Mouse (Mus musculus) heart, embryonic 14.5 days (tissue): Measurements from ENCODE around the gene Slc43a2. TPM values are rescaled to one million over a fixed set of nuclear protein-coding genes. Genes with fewer than 3 reads are reported as not detected.

Source experiments
- ATAC-seq: fragments of 200-750 bp; cut with Nextera tagmentation; 2 replicates; pipeline ENCODE4 v1.8.0; 2017; ENCODE audit warnings: low read depth, moderate TSS enrichment; ENCODE audit not compliant: insufficient number of reproducible peaks, insufficient read depth, low FRiP score
- H3K27ac ChIP-seq, 2 experiments: fragments of 200-500 bp in 1 of 2; fragments of 300-500 bp in 1 of 2; sonication (generic) in 1 of 2; replicated peaks in 1 of 2; 2 replicates each; pipeline ENCODE4 v1.5.1; 2012 to 2014; ENCODE audit warnings: low read depth in 2 of 2, low read length in 2 of 2, control low read depth in 1 of 2, mild to moderate bottlenecking in 1 of 2, mixed read lengths in 1 of 2; ENCODE audit not compliant: control insufficient read depth in 1 of 2, insufficient read depth in 1 of 2
- H3K27me3 ChIP-seq: fragments of 300-500 bp; sonication (generic); 2 replicates; pipeline ENCODE4 v1.6.1; 2014; ENCODE audit warnings: mild to moderate bottlenecking, low read length, control low read depth; ENCODE audit not compliant: control insufficient read depth, insufficient read depth
- H3K36me3 ChIP-seq: fragments of 300-500 bp; sonication (generic); 2 replicates; pipeline ENCODE4 v1.6.1; 2014; ENCODE audit warnings: mild to moderate bottlenecking, control low read depth, low read length, mixed read lengths; ENCODE audit not compliant: control insufficient read depth, insufficient read depth
- H3K4me1 ChIP-seq, 2 experiments: fragments of 200-500 bp in 1 of 2; fragments of 300-500 bp in 1 of 2; sonication (generic) in 1 of 2; 2 replicates each; pipeline ENCODE4 v1.6.1; 2012 to 2014; ENCODE audit warnings: low read length in 2 of 2, control low read depth in 1 of 2, mixed read lengths in 1 of 2; ENCODE audit not compliant: control insufficient read depth in 2 of 2, insufficient read depth in 2 of 2
- H3K4me2 ChIP-seq: fragments of 300-500 bp; sonication (generic); 2 replicates; pipeline ENCODE4 v1.6.1; 2014; ENCODE audit warnings: mild to moderate bottlenecking, low read length
- H3K4me3 ChIP-seq, 2 experiments: fragments of 200-500 bp in 1 of 2; fragments of 300-500 bp in 1 of 2; sonication (generic) in 1 of 2; 2 replicates each; pipeline ENCODE4 v1.5.1; 2012 to 2014; ENCODE audit warnings: low read length in 2 of 2, mild to moderate bottlenecking in 2 of 2, control low read depth in 1 of 2, low read depth in 1 of 2, moderate library complexity in 1 of 2; ENCODE audit not compliant: control insufficient read depth in 1 of 2, insufficient read depth in 1 of 2
- H3K9ac ChIP-seq: fragments of 300-500 bp; sonication (generic); 2 replicates; pipeline ENCODE4 v1.6.1; 2014; ENCODE audit warnings: mild to moderate bottlenecking, low read length
- H3K9me3 ChIP-seq: fragments of 300-500 bp; sonication (generic); 2 replicates; pipeline ENCODE4 v1.6.1; 2016; ENCODE audit warnings: low read length, control low read depth; ENCODE audit not compliant: control insufficient read depth
- WGBS: fragments of 180-500 bp; shearing (Covaris S2); extraction: QIAGEN DNeasy Blood & Tissue Kit; methylation state at CpG from one replicate; pipeline ENCODE4 v1.1.7; 2014; 5-methylcytosine and 5-hydroxymethylcytosine counted together
- polyA plus RNA-seq: library from polyadenylated mRNA; unstranded; fragments of >200 nt; fragmentation: Nextera tagmentation; extraction: Ambion mirVana; gene quantifications from 2 replicates; pipeline ENCODE4 v1.2.1, GENCODE M21; 2014

Gene Slc43a2
- polyA plus RNA-seq, 1 experiment from 2014 or later = 1.9 TPM

DNA sequence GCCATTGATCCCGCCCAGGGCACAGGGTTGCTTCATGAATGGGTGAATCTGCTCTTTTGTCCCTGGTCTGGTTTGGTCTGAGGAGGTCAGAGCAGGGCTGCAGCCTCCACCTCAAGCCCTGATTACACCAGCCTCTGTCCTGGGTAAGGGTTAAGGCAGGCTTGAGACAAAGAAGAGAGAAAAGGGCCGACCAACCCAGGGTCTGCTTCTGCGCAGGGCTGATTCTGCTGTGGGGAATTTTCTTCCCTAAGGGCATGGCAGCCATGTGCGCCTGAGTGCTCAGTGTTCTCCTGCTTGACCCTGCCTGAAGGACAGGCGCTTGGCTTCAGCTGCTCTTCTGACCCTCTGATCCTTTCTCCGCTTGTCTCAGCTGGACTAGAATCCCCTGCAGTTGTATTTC, 25.6 kb downstream of the Slc43a2 start:
- no peak overlapping the region for H3K27ac ChIP-seq

DNA sequence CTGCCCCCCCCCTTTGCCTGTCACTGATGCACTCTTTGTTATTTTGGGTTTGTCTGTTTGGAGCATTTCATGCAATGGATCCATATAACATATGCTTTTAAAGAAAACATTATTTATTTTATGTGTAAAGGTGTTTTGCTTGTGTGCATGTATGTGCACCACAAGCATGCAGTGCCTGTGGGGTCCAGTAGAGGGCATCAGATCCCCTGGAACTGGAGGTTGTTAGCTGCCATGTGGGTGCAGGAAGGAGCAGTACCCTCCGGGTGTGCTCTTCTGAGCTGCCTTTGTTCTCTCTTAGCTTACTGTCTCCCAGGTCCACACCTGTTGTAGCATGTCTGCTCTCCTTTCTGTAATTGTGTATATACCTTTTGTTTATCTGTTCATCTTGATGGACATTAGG, 26.6 kb downstream of the Slc43a2 start:
- WGBS = 90% methylated on average over 1 of the region's 1 CpGs
- ATAC-seq = no peak
- Histone ChIP-seq H3K9me3 (no peaks in the 10 kb centered on the region), H3K27ac (no peak overlapping the region), H3K9ac (no peak overlapping the region), H3K4me2 (no peak overlapping the region), H3K4me1 (peaks cover 4 to 9% of the 10 kb centered on the region in 2 experiments; a peak in 3 of 4 replicates), H3K4me3 (no peak overlapping the region), H3K27me3 (no peaks in the 10 kb centered on the region), H3K36me3 (0 out of 2 replicates have a peak, but pooled peaks cover 3% of the 10 kb centered on the region)

More for the DNA sequence above, 25.6 kb downstream of the Slc43a2 start:
- Histone ChIP-seq H3K4me2 (no peak overlapping the region), H3K4me3 (no peak overlapping the region), H3K4me1 (peaks cover 6 to 12% of the 10 kb centered on the region in 2 experiments), H3K36me3 (no peaks in the 10 kb centered on the region), H3K9ac (no peak overlapping the region), H3K9me3 (no peaks in the 10 kb centered on the region), H3K27me3 (no peaks in the 10 kb centered on the region)
- no peak; the same call in 1 of the 2 replicates for ATAC-seq
- WGBS = 89% methylated on average over 6 of the region's 6 CpGs

DNA sequence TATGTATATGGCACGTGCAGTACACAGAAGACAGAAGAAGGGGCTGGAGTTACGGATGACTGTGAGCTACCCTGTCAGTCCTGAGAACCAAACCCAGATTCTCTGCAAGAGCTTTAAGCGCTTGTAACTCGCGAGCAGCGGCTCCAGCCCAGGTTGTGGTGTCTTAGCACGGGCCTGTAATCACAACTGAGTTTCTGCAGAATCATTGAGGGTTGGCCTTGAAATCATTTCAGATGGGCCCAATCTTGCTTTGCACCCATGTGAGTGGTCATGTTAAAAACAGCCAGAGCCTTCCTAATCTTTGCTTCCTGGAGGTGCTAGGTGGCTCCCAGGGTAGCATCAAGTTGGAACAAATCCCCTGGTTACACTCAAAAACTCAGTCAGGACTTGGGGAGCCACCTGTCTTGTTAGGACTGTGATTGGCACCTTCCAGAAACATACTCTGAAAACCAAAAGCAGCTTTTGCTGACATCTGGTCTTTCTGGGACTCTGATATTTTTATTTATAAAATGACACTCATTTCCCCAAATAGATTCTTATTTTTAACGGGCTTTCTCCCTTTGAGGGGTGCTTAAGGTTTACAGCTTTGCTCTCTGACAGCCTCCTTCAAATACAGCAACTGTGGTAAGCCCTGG, 28.5 kb downstream of the Slc43a2 start:
- 87% methylated on average over 8 of the region's 8 CpGs for WGBS
- no peaks in the 10 kb centered on the region for H3K9me3 ChIP-seq
- no peak for ATAC-seq
- H3K36me3 ChIP-seq = 0 out of 2 replicates have a peak, but pooled peaks cover 4% of the 10 kb centered on the region
- no peak overlapping the region for H3K4me2 ChIP-seq
- H3K4me1 ChIP-seq = peaks cover 17 to 25% of the 10 kb centered on the region in 2 experiments; a peak in 3 of 4 replicates
- no peak overlapping the region for H3K27ac ChIP-seq
- no peak overlapping the region for H3K9ac ChIP-seq
- H3K4me3 ChIP-seq = no peak overlapping the region
- H3K27me3 ChIP-seq = no peaks in the 10 kb centered on the region

DNA sequence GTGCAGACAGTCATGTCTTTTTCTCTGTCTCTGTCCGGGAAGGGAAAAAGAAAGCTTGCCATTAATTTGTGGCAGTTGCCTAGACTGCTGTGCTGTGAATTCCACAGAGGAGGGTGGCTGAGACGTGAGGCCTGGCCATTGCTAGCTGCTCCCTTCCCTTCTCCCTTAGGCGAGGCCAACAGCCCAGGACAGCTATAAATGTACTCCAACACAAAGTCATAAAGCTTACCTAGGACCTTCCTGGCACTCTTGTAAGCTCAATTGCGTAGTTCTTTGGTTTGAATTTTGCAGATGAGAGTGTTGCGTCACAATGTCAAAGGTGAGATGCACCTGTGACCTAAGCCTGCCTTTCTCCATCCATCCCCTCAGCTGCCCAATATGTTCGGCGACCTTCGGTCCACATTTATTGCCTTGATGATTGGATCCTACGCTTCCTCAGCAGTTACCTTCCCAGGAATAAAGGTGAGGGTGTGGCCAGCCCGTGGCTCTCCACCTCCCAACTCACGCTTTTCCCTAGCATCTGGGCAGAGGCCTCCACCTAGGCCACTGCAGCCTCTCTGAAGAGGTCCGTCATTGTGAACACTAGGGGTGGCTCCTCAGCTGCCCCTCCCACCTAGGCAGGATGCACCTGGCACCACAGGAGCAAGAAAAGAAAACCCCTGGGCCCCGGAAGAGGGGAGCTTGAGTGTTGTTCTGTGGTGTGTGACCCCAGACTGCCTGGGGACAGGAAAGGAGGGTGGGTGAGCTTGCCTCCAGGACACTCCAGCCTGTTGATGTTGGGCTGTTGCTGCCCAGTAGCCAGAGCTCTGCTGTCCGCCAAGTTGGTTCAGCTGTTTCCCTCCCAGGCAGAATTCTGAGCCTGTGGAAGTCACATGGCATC, 29.3 kb downstream of the Slc43a2 start:
- Histone ChIP-seq H3K36me3 (0 out of 2 replicates have a peak, but pooled peaks cover 4% of the 10 kb centered on the region), H3K27me3 (no peaks in the 10 kb centered on the region), H3K4me2 (no peak overlapping the region), H3K9me3 (no peaks in the 10 kb centered on the region), H3K27ac (no peak overlapping the region), H3K4me1 (peaks cover 17 to 28% of the 10 kb centered on the region in 2 experiments; a peak in 3 of 4 replicates), H3K9ac (no peak overlapping the region), H3K4me3 (no peak overlapping the region)
- 83% methylated on average over 14 of the region's 14 CpGs for WGBS
- no peak for ATAC-seq

DNA sequence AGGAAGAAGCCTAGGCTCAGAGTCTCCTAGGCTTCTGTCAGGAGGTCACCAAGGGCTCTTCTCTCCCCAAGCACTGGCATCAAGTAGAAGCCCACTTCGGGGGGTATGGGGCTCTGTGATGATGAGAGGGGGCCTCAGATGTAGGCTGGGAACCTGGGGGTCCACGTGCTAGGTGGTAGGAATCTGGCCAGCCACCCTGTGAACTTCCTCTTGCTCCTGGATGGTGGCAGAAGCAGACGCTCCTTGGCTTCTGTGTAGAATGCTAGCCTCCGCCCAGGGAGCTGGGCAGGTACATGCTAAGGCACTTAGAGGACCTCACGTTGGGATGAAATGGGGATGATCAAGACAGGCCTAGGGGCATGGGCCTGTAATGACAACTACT, 29.9 kb downstream of the Slc43a2 start:
- no peak overlapping the region for H3K4me2 ChIP-seq
- H3K27ac ChIP-seq = no peak overlapping the region
- WGBS = 80% methylated on average over 5 of the region's 5 CpGs

DNA sequence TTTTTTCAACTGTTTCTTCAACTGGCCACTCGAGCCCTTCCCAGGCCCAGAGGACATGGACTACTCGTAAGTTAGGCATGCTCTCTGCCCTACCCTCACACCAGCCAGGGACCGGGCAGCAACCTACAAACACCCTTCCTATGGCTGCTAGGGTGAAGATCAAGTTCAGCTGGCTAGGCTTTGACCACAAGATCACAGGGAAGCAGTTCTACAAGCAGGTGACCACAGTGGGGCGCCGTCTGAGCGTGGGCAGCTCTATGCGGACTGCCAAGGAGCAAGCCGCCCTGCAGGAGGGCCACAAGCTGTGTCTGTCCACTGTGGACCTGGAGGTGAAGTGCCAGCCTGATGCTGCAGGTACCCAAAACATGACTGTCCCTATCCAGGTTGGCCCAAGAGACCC, 31.3 kb downstream of the Slc43a2 start:
- Histone ChIP-seq H3K4me2 (no peak overlapping the region), H3K4me3 (no peak overlapping the region), H3K9ac (peak overlapping the region; percentile 59; the same call in 1 of the 2 replicates), H3K36me3 (0 out of 2 replicates have a peak, but pooled peaks cover 4% of the 10 kb centered on the region), H3K27ac (no peak overlapping the region), H3K9me3 (no peaks in the 10 kb centered on the region), H3K27me3 (no peaks in the 10 kb centered on the region), H3K4me1 (peaks cover 31 to 49% of the 10 kb centered on the region in 2 experiments)
- no peak for ATAC-seq
- 84% methylated on average over 8 of the region's 8 CpGs for WGBS

More for the DNA sequence above, 29.9 kb downstream of the Slc43a2 start:
- Histone ChIP-seq H3K27me3 (no peaks in the 10 kb centered on the region), H3K36me3 (0 out of 2 replicates have a peak, but pooled peaks cover 4% of the 10 kb centered on the region), H3K9ac (no peak overlapping the region), H3K4me3 (no peak overlapping the region), H3K4me1 (peaks cover 23 to 35% of the 10 kb centered on the region in 2 experiments), H3K9me3 (no peaks in the 10 kb centered on the region)
- ATAC-seq = no peak

DNA sequence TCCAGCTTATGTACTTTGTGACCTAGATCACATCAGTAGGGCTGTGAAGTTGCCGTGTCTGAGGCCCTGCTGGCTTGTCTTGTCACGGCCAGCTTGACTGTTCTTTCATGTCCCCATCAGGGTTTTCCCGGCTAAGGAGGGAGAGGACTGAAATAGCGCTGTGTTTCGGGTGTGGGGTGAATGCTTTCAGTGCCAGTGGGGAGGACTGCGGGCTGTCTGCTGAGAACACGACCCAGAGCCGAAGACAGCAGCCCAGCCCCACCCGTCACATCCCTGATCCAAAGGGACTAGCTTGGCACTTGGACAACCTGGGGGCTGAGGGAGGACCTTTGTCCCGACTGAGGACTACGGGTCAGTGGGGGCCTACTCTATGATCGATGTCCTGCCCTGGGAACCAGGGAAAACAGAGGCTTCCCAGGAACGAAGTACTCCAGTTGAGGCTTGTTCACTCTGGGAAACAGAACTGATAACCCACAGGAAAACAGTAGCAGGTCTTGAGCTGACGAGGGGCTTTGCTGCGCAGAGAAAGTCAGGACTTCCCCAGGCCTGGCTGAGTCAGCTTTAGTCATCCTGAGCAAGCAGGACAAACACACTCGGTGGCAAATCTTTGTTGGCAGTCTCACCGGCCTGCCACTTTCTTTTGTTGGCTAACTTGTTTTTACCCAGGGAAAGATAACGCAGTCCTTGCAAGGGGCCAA, 32.5 kb downstream of the Slc43a2 start:
- Histone ChIP-seq H3K4me1 (peaks cover 31 to 50% of the 10 kb centered on the region in 2 experiments), H3K27ac (peak overlapping the region; percentile 47 to 81), H3K36me3 (peaks cover 4% of the 10 kb centered on the region; the same call in 1 of the 2 replicates), H3K27me3 (peaks cover 7% of the 10 kb centered on the region), H3K9me3 (no peaks in the 10 kb centered on the region), H3K4me3 (no peak overlapping the region), H3K4me2 (peak overlapping the region; percentile 45), H3K9ac (peak overlapping the region; percentile 59)
- 13% methylated on average over 18 of the region's 18 CpGs for WGBS
- peak; percentile 38; the same call in 1 of the 2 replicates for ATAC-seq
